ENCODE assay signal across 16 mouse cellular contexts in genomic region chr6:126134155-126134906, GRCm38 (mm10). TPM values are rescaled to one million over a fixed set of nuclear protein-coding genes. Genes with fewer than 3 reads are reported as not detected.
A peak's percentile ranks its signal among the peaks of the same experiment; 100 is the strongest.
DNase-seq lines count a peak whose midpoint lies in the region; ATAC-seq lines count a peak whose summit lies in the region.
"Had no signal": no experiment of that assay in that cellular context is flagged by ENCODE, and none has a peak within 500 bp of the region (broad histone marks: within the 10 kb centered on the region; RNA-seq: fewer than 3 reads in every experiment).

No protein-coding gene starts in this region.

- H3K9ac ChIP-seq in limb, embryonic 12.5 days (replicated peaks), result no peak overlapping the region
- H3K9ac ChIP-seq: heart, embryonic 15.5 days; midbrain, embryonic 15.5 days had no signal

- DNase-seq in adrenal gland, postnatal 36 days, result peak; percentile 7 to 26
- no peak for DNase-seq in adrenal gland, postnatal 10 days
- DNase-seq in embryo, embryonic 11 days, result peak; percentile 77
- DNase-seq in kidney, adult 8-10 months, result peak; percentile 19 to 42
- DNase-seq in c-Kit-positive CD71-positive TER-119-positive erythroid progenitor cells, embryonic 14.5 days (ENCODE audit: low spot score), result no peak
- DNase-seq in forebrain, embryonic 10.5 days (ENCODE audit: extremely low spot score, low spot score), result no peak
- no peak for DNase-seq in thymus, postnatal 0 days (ENCODE audit: low spot score)
- DNase-seq: cerebellum, adult 11-12 months; left cerebral cortex, postnatal 4 days; lung, postnatal 14 days had no signal

- H3K27me3 ChIP-seq in limb, embryonic 12.5 days, result no peaks in the 10 kb centered on the region
- H3K27me3 ChIP-seq in forebrain, embryonic 10.5 days (ENCODE audit: poor library complexity, severe bottlenecking), result no peaks in the 10 kb centered on the region
- H3K27me3 ChIP-seq: heart, embryonic 15.5 days; midbrain, embryonic 15.5 days had no signal

- peak; percentile 59; the same call in 1 of the 2 replicates for ATAC-seq in limb, embryonic 12.5 days (ENCODE audit: insufficient number of reproducible peaks, insufficient read depth, low FRiP score, low TSS enrichment, low read depth)
- ATAC-seq: activated CD4-positive, CD25-positive, alpha-beta regulatory T cell, adult 4 months; intestine, embryonic 16.5 days; midbrain, embryonic 15.5 days had no signal

- H3K4me1 ChIP-seq in limb, embryonic 12.5 days (replicated peaks), result peaks cover 31% of the 10 kb centered on the region
- peaks cover 7% of the 10 kb centered on the region; the same call in 1 of the 2 replicates for H3K4me1 ChIP-seq in forebrain, embryonic 10.5 days
- H3K4me1 ChIP-seq: heart, embryonic 15.5 days; midbrain, embryonic 15.5 days had no signal

- peak overlapping the region; percentile 79 for H3K27ac ChIP-seq in limb, embryonic 12.5 days
- no peak overlapping the region for H3K27ac ChIP-seq in forebrain, embryonic 10.5 days
- H3K27ac ChIP-seq: heart, embryonic 15.5 days; midbrain, embryonic 15.5 days had no signal

- H3K4me2 ChIP-seq in limb, embryonic 12.5 days, result peak overlapping the region; percentile 48
- H3K4me2 ChIP-seq: heart, embryonic 15.5 days; midbrain, embryonic 15.5 days had no signal

- H3K36me3 ChIP-seq in limb, embryonic 12.5 days, result peaks cover 21% of the 10 kb centered on the region; the same call in 1 of the 2 replicates
- H3K36me3 ChIP-seq in forebrain, embryonic 10.5 days (replicated peaks), result 0 out of 2 replicates have a peak, but pooled peaks cover 2% of the 10 kb centered on the region
- H3K36me3 ChIP-seq: heart, embryonic 15.5 days; midbrain, embryonic 15.5 days had no signal

- 13% methylated on average over 19 of the region's 19 CpGs for WGBS in limb, embryonic 12.5 days
- 72% methylated on average over 19 of the region's 19 CpGs for whole genome bisulfite sequencing in forebrain, embryonic 10.5 days

- H3K9me3 ChIP-seq in limb, embryonic 12.5 days, result no peaks in the 10 kb centered on the region
- no peaks in the 10 kb centered on the region for H3K9me3 ChIP-seq in forebrain, embryonic 10.5 days
- H3K9me3 ChIP-seq: heart, embryonic 15.5 days; midbrain, embryonic 15.5 days had no signal

- H3K4me3 ChIP-seq in limb, embryonic 12.5 days (replicated peaks), result no peak overlapping the region; the same call in 1 of the 2 replicates
- no peak overlapping the region for H3K4me3 ChIP-seq in forebrain, embryonic 10.5 days
- H3K4me3 ChIP-seq: heart, embryonic 15.5 days; midbrain, embryonic 15.5 days had no signal

RNA-seq across cellular contexts. Expression of gene Ntf3, which starts 32.4 kb away (rescaled TPM):
- total RNA-seq in adrenal gland, postnatal 36 days (2021), result 1 to 10 TPM; 2.0 to 2.2 TPM
- 1 to 10 TPM; 3.0 to 3.7 TPM for total RNA-seq in adrenal gland, postnatal 10 days (2021)
- 27.6 and 29.5 TPM in 2 replicates for polyA plus RNA-seq in limb, embryonic 12.5 days (2016; fragmentation: Nextera tagmentation; extraction: Ambion mirVana)
- 6.6 and 6.7 TPM in 2 replicates for polyA plus RNA-seq in forebrain, embryonic 10.5 days (2016; fragmentation: Nextera tagmentation; extraction: Ambion mirVana)
- polyA plus RNA-seq in thymus, postnatal 0 days (2015; fragmentation: Nextera tagmentation; extraction: Ambion mirVana), result 0.20 and 0.33 TPM in 2 replicates
- total RNA-seq: MEL had no signal
- polyA plus RNA-seq: activated CD4-positive, CD25-positive, alpha-beta regulatory T cell, adult 4 months had no signal

Comparison
In these comparisons a context has a peak if more than half of its experiments do, and no peak if none do; other contexts are left out.
1. DNase-seq: peak in adrenal gland, postnatal 36 days (2 of 2), embryo, embryonic 11 days (single experiment) and kidney, adult 8-10 months (2 of 2); none in adrenal gland, postnatal 10 days (single experiment), c-Kit-positive CD71-positive TER-119-positive erythroid progenitor cells, embryonic 14.5 days (single experiment), forebrain, embryonic 10.5 days (single experiment) and thymus, postnatal 0 days (single experiment).